Mouse (Mus musculus): Measurements from ENCODE around the gene Spag6l.

GRCm38 (mm10) chr16:16862288-16862687 is 33.0 kb upstream of the Spag6l start:
- TF ChIP-seq CTCF (IDR thresholded peaks at IDR 0.05; ENCODE audit: extremely low read depth, insufficient read depth, low read length): no peak
- TF ChIP-seq POLR2A (IDR thresholded peaks at IDR 0.05; ENCODE audit: extremely low read depth, insufficient read depth, low read length): no peak

Data from cortical plate, adult 2 months (tissue).